Mouse (Mus musculus): ENCODE data around the gene Tstd3.

DNA sequence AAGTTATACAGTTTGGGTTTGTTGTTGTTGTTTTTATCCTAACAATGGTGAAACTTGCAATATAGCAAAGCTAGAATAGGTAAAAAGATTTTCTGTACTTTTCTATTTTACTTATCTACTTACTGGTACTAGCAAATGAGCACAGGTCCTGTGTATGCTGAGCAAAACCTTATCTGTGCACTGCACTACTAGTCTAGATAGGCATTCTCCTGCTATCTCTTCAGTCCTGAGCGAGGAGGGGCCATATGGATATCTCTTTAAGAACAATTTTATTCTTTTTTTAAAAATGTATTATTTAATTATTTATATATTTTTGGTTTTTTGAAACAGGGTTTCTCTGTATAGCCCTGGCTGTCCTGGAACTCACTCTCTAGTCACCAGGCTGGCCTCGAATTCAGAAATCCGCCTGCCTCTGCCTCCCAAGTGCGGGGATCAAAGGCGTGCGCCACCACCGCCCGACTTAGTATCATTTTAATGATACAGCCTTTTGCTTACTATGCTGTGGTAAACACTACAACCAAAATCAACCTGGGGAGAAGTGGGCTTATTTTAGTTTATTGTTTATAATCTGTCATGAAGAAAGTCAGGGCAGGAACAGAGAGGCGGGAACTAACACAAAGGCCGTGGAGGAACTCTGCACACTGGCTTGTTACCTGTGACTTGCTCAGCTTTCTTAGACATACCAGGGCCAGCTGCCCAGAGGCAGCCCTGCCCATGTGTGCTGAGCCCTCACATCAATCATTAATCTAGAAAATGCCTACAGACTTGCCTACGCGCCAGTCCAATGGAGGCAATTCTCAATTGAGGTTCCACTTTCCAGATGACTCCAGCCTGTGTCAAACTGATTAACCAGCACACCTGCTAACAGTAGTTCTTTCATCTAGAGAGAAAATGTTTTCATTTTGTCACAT is 14.1 kb upstream of the Tstd3 start:
- TF ChIP-seq CTCF (IDR thresholded peaks at IDR 0.05; ENCODE audit: low read depth, low read length) (no peak), POLR2A (IDR thresholded peaks at IDR 0.05; ENCODE audit: extremely low read depth, insufficient read depth, low read length) (no peak)
